Mouse (Mus musculus) T-helper 2 cell (primary cell): ENCODE measurements around the gene Gm14459.

Experiments used
- in situ Hi-C: fragments of 300-600 bp; cut with MboI, MseI; formaldehyde crosslinking; loops from one replicate; pipeline ENCODE4 v1.15.1; 2025; ENCODE audit warnings: high pct_unique_total_duplicates

Gene Gm14459

GRCm38 (mm10) chrX:8524854-8525253 lies at the start of gene Gm14459:
Gene Gm14459, minus strand, starts transcription at chrX:8524954.
- in situ Hi-C loops, result no loop called here

GRCm38 (mm10) chrX:8548155-8548554 lies 23.4 kb upstream of the Gm14459 start, which contains the start of gene Ssxb6:
Gene Ssxb6, minus strand, starts transcription at chrX:8548255.
- in situ Hi-C loops, result loop anchor here (5.0 kb wide), 1 partner anchor 39 kb away; no protein-coding TSS in a partner anchor
